Mouse (Mus musculus): Measurements from ENCODE around the gene Mtif3. TPM values are rescaled to one million over a fixed set of nuclear protein-coding genes. Genes with fewer than 3 reads are reported as not detected.

Mtif3 gene
- total RNA-seq, 1 experiment from 2014 or later, result 23.7 TPM

Other genes with a start within 250 kb of the Mtif3 start
- gene Usp12, start 168.8 kb downstream of the Mtif3 start, total RNA-seq (2017), result 47.4 and 48.2 TPM in 2 replicates
- gene Rpl21, start 130.9 kb downstream of the Mtif3 start, total RNA-seq (2017), result 2,651 and 2,978 TPM in 2 replicates
- gene Rasl11a, start 118.7 kb downstream of the Mtif3 start, total RNA-seq (2017), result 1.5 and 16.3 TPM in 2 replicates
- 144 and 155 TPM in 2 replicates for gene Gtf3a, start 15.1 kb downstream of the Mtif3 start, total RNA-seq (2017)
- gene Lnx2, start 112.8 kb upstream of the Mtif3 start, total RNA-seq (2017), result 3.6 and 4.4 TPM in 2 replicates
- 105 and 120 TPM in 2 replicates for gene Polr1d, start 113.2 kb upstream of the Mtif3 start, total RNA-seq (2017)
- not detected in 2 replicates for gene Gsx1, start 224.9 kb upstream of the Mtif3 start, total RNA-seq (2017)

All from hematopoietic stem cell, adult 5-6 weeks (primary cell).